Mouse (Mus musculus): Measurements from ENCODE around the gene Snrpa1. TPM values are rescaled to one million over a fixed set of nuclear protein-coding genes. Genes with fewer than 3 reads are reported as not detected.

Gene Snrpa1
- polyA plus RNA-seq, 1 experiment from 2014 or later: 58.0 TPM

- WGBS: 82% methylated on average over 11 of the region's 11 CpGs
- Histone ChIP-seq H3K4me3 (ENCODE audit: low read depth, low read length) (no peak overlapping the region), H3K27me3 (replicated peaks; ENCODE audit: insufficient read depth, low read length) (no peaks in the 10 kb centered on the region), H3K4me1 (ENCODE audit: insufficient read depth, low read depth, low read length) (no peaks in the 10 kb centered on the region), H3K9me3 (ENCODE audit: low read length) (no peaks in the 10 kb centered on the region), H3K9ac (replicated peaks; ENCODE audit: low read depth) (no peak overlapping the region), H3K4me2 (replicated peaks; ENCODE audit: low read depth, low read length) (no peak overlapping the region), H3K36me3 (ENCODE audit: insufficient read depth, low read length) (no peaks in the 10 kb centered on the region), H3K27ac (ENCODE audit: low read length) (no peak overlapping the region)
- ATAC-seq (no peak), DNase-seq (ENCODE audit: low spot score) (no peak)
- TF ChIP-seq CTCF (IDR thresholded peaks at IDR 0.05) (no peak), EP300 (IDR thresholded peaks at IDR 0.05) (no peak)
Observed at GRCm38 (mm10) chr7:66038730-66039129, 20.1 kb upstream of the Snrpa1 start.

DNA sequence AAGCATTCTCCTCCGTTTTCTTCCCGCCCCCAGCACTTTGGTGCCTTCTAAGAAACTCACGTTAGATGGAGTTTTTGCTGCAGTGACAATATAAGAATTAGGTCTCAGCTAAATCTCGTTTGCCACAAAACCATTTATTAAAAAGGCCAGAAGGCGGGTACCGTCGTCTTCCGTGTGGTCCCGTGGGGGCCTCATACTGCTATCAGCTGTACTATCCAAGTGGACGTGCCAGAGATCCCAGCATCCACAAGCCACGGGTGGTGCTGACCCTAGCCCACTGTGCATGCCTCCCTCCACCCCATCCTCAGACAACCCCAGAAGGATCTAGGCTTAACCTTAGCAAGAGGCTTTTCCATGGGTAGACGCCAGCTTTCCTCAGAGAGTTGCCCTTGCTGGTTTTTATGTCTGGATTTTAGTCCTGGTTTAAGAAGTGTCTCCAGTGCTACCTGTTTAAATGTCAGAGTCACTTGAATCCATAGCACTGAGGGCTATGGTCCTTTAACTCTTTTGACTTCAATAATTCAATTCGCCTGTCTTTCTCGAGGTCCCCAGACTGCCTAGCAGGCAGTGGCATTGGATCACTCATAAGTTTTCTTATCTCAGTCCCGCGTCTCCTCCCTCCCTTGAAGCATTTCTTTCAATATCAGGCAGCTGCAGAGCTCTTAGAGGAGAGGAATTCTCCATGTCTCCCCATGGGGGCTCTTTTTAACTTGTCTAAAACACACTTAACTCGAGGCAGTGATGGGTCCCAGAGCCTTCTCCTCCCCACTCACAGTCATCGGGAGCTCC, 18.6 kb upstream of the Snrpa1 start:
- no peak for ATAC-seq
- no peak overlapping the region for H3K9ac ChIP-seq (replicated peaks; ENCODE audit: low read depth)
- H3K9me3 ChIP-seq (ENCODE audit: low read length): no peaks in the 10 kb centered on the region
- TF ChIP-seq CTCF (IDR thresholded peaks at IDR 0.05): no peak
- no peak for TF ChIP-seq EP300 (IDR thresholded peaks at IDR 0.05)
- H3K4me3 ChIP-seq (ENCODE audit: low read depth, low read length): no peak overlapping the region
- 74% methylated on average over 18 of the region's 18 CpGs for WGBS
- H3K4me2 ChIP-seq (replicated peaks; ENCODE audit: low read depth, low read length): no peak overlapping the region
- DNase-seq (ENCODE audit: low spot score): no peak
- no peaks in the 10 kb centered on the region for H3K36me3 ChIP-seq (ENCODE audit: insufficient read depth, low read length)
- no peaks in the 10 kb centered on the region for H3K4me1 ChIP-seq (ENCODE audit: insufficient read depth, low read depth, low read length)
- H3K27me3 ChIP-seq (replicated peaks; ENCODE audit: insufficient read depth, low read length): no peaks in the 10 kb centered on the region
- H3K27ac ChIP-seq (ENCODE audit: low read length): no peak overlapping the region

GRCm38 (mm10) chr7:66043552-66044459, 15.0 kb upstream of the Snrpa1 start, which contains the start of gene Gm45213:
Gene Gm45213, plus strand, starts transcription at chr7:66043602.
- WGBS: 66% methylated on average over 10 of the region's 10 CpGs
- ATAC-seq: no peak
- Histone ChIP-seq H3K27ac (ENCODE audit: low read length) (no peak within 1 kb of the TSS), H3K4me1 (ENCODE audit: insufficient read depth, low read depth, low read length) (no peaks in the 10 kb centered on the region), H3K36me3 (ENCODE audit: insufficient read depth, low read length) (no peaks in the 10 kb centered on the region), H3K4me3 (ENCODE audit: low read depth, low read length) (no peak within 1 kb of the TSS), H3K27me3 (replicated peaks; ENCODE audit: insufficient read depth, low read length) (no peaks in the 10 kb centered on the region), H3K4me2 (replicated peaks; ENCODE audit: low read depth, low read length) (no peak within 1 kb of the TSS), H3K9me3 (ENCODE audit: low read length) (no peaks in the 10 kb centered on the region), H3K9ac (replicated peaks; ENCODE audit: low read depth) (no peak within 1 kb of the TSS)
- TF ChIP-seq CTCF (IDR thresholded peaks at IDR 0.05) (no peak), EP300 (IDR thresholded peaks at IDR 0.05) (no peak)
- no peak for DNase-seq (ENCODE audit: low spot score)

GRCm38 (mm10) chr7:66044617-66045016, 14.2 kb upstream of the Snrpa1 start:
- Histone ChIP-seq H3K4me2 (replicated peaks; ENCODE audit: low read depth, low read length) (no peak overlapping the region), H3K9me3 (ENCODE audit: low read length) (no peaks in the 10 kb centered on the region), H3K4me3 (ENCODE audit: low read depth, low read length) (no peak overlapping the region), H3K9ac (replicated peaks; ENCODE audit: low read depth) (no peak overlapping the region), H3K27ac (ENCODE audit: low read length) (no peak overlapping the region), H3K4me1 (ENCODE audit: insufficient read depth, low read depth, low read length) (no peaks in the 10 kb centered on the region), H3K27me3 (replicated peaks; ENCODE audit: insufficient read depth, low read length) (no peaks in the 10 kb centered on the region), H3K36me3 (ENCODE audit: insufficient read depth, low read length) (no peaks in the 10 kb centered on the region)
- ATAC-seq: no peak
- WGBS: 70% methylated on average over 9 of the region's 9 CpGs
- TF ChIP-seq CTCF (IDR thresholded peaks at IDR 0.05) (no peak), EP300 (IDR thresholded peaks at IDR 0.05) (no peak)
- no peak for DNase-seq (ENCODE audit: low spot score)

- no peaks in the 10 kb centered on the region for H3K36me3 ChIP-seq (ENCODE audit: insufficient read depth, low read length)
- H3K9me3 ChIP-seq (ENCODE audit: low read length): no peaks in the 10 kb centered on the region
- TF ChIP-seq CTCF (IDR thresholded peaks at IDR 0.05) (no peak), EP300 (IDR thresholded peaks at IDR 0.05) (no peak)
- H3K9ac ChIP-seq (replicated peaks; ENCODE audit: low read depth): no peak overlapping the region
- no peak overlapping the region for H3K4me3 ChIP-seq (ENCODE audit: low read depth, low read length)
- H3K27me3 ChIP-seq (replicated peaks; ENCODE audit: insufficient read depth, low read length): no peaks in the 10 kb centered on the region
- DNase-seq (ENCODE audit: low spot score) (peak; percentile 11), ATAC-seq (no peak)
- H3K4me1 ChIP-seq (ENCODE audit: insufficient read depth, low read depth, low read length): no peaks in the 10 kb centered on the region
- 55% methylated on average over 17 of the region's 17 CpGs for WGBS
- H3K4me2 ChIP-seq (replicated peaks; ENCODE audit: low read depth, low read length): no peak overlapping the region
- no peak overlapping the region for H3K27ac ChIP-seq (ENCODE audit: low read length)
Observed at GRCm38 (mm10) chr7:66046921-66047918, 11.6 kb upstream of the Snrpa1 start.
